Mouse (Mus musculus) midbrain, embryonic 14.5 days (tissue): Measurements from ENCODE around the gene Vps13d. TPM values are rescaled to one million over a fixed set of nuclear protein-coding genes. Genes with fewer than 3 reads are reported as not detected.

Source experiments
- ATAC-seq: fragments of 200-750 bp; cut with Nextera tagmentation; 2 replicates; pipeline ENCODE4 v1.8.0; 2017; ENCODE audit warnings: moderate number of reproducible peaks, moderate library complexity; ENCODE audit not compliant: low FRiP score, low TSS enrichment
- DNase-seq: peaks from one replicate; pipeline ENCODE4 v3.0.0-alpha.2; 2015
- H3K27ac ChIP-seq: fragments of 300-500 bp; sonication (generic); replicated peaks from 2 replicates; pipeline ENCODE4 v1.5.1; 2014; ENCODE audit warnings: mild to moderate bottlenecking, low read depth, low read length, moderate library complexity
- H3K27me3 ChIP-seq: fragments of 300-500 bp; sonication (generic); 2 replicates; pipeline ENCODE4 v1.6.1; 2014; ENCODE audit warnings: low read length, control low read depth, mixed read lengths; ENCODE audit not compliant: control insufficient read depth, insufficient read depth
- H3K36me3 ChIP-seq: fragments of 300-500 bp; sonication (generic); 2 replicates; pipeline ENCODE4 v1.6.1; 2014; ENCODE audit warnings: low read length, control low read depth; ENCODE audit not compliant: control insufficient read depth, insufficient read depth
- H3K4me1 ChIP-seq: fragments of 300-500 bp; sonication (generic); 2 replicates; pipeline ENCODE4 v1.6.1; 2014; ENCODE audit warnings: mild to moderate bottlenecking, antibody characterized with exemption, low read length, control low read depth; ENCODE audit not compliant: control insufficient read depth, insufficient read depth
- H3K4me2 ChIP-seq: fragments of 300-500 bp; sonication (generic); 2 replicates; pipeline ENCODE4 v1.6.1; 2014; ENCODE audit warnings: mild to moderate bottlenecking, low read length, moderate library complexity
- H3K4me3 ChIP-seq: fragments of 300-500 bp; sonication (generic); replicated peaks from 2 replicates; pipeline ENCODE4 v1.5.1; 2014; ENCODE audit warnings: low read depth, low read length
- H3K9ac ChIP-seq: fragments of 300-500 bp; sonication (generic); replicated peaks from 2 replicates; pipeline ENCODE4 v1.6.1; 2014; ENCODE audit warnings: mild to moderate bottlenecking, low read length, moderate library complexity
- H3K9me3 ChIP-seq: fragments of 300-500 bp; sonication (generic); 2 replicates; pipeline ENCODE4 v1.6.1; 2016; ENCODE audit warnings: low read length, control low read depth, mixed read lengths; ENCODE audit not compliant: control insufficient read depth
- WGBS: fragments of 180-500 bp; shearing (Covaris S2); extraction: QIAGEN DNeasy Blood & Tissue Kit; methylation state at CpG from one replicate; pipeline ENCODE4 v1.1.7; 2014; 5-methylcytosine and 5-hydroxymethylcytosine counted together
- polyA plus RNA-seq: library from polyadenylated mRNA; unstranded; fragments of >200 nt; fragmentation: Nextera tagmentation; extraction: Ambion mirVana; gene quantifications from 2 replicates; pipeline ENCODE4 v1.2.1, GENCODE M21; 2014

Gene Vps13d
- polyA plus RNA-seq, 1 experiment from 2014 or later, result 13.3 TPM

DNA sequence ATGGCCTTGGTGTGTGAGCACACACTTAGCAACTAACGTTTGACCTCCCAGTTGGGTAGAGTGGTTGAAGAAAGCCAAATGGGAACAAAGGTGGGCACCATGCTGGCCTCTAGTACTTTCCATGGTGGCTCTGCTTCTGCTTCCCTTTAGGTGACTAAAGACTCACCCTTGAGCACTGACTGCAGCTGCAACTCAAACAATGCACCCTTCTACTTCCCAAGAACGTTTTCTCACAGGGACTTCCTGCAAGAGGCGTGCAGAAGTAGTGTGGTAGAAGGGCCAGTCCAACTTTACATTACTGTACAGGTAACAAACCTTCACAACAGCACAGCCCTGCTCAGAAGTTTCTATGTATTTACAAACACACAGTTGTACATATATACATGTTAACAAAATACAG, 220.3 kb downstream of the Vps13d start:
- no peak overlapping the region for H3K4me3 ChIP-seq
- WGBS, result 84% methylated on average over 3 of the region's 3 CpGs
- DNase-seq, result no peak

DNA sequence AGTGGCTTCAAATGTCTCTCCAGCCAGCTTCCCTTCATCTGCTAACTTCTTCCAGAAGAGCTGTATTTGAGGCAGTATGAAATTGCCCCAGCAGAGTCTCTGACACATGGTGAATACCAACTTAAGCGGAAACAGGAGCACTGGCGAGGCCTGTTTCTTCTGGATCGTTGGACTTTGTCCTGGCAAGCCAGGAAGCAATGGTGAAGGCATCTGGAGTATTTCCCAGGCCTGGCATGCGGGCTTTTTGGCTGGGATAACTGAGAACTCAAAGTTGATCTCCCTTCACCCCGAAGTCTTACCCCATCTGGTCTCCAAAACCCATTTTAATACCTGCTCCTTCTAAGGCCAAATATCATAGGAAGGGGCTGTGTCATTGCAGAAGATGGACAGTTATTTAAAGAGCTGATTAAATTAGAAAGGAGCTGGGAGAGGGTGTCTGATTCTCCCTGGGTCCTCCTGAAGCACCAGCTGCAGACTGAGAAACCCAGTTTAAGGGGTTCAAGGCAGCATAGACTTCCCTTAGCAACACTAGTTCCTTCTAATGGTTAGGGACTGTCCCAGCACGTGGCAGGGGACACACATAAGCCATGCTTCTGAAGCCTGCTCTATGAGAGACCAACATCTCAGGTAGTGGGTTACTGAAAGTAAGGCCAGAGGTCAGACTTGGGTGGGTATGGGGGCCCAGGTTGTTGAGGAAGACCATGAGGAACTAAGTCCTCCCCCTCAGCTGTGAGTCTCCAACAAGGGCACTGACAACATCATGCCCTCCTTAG, 221.7 kb downstream of the Vps13d start:
- H3K27ac ChIP-seq, result no peak overlapping the region
- H3K4me2 ChIP-seq, result no peak overlapping the region
- no peaks in the 10 kb centered on the region for H3K4me1 ChIP-seq
- H3K4me3 ChIP-seq, result no peak overlapping the region
- H3K27me3 ChIP-seq, result no peaks in the 10 kb centered on the region
- DNase-seq, result no peak
- no peak overlapping the region for H3K9ac ChIP-seq
- H3K36me3 ChIP-seq, result peaks cover 8% of the 10 kb centered on the region; the same call in 1 of the 2 replicates
- WGBS, result 86% methylated on average over 6 of the region's 6 CpGs
- no peak for ATAC-seq
- H3K9me3 ChIP-seq, result no peaks in the 10 kb centered on the region

More for the DNA sequence above, 220.3 kb downstream of the Vps13d start:
- ATAC-seq, result no peak
- H3K9ac ChIP-seq, result no peak overlapping the region
- H3K4me1 ChIP-seq, result no peaks in the 10 kb centered on the region
- no peaks in the 10 kb centered on the region for H3K9me3 ChIP-seq
- H3K4me2 ChIP-seq, result no peak overlapping the region
- H3K27me3 ChIP-seq, result no peaks in the 10 kb centered on the region
- peaks cover 8% of the 10 kb centered on the region; the same call in 1 of the 2 replicates for H3K36me3 ChIP-seq
- no peak overlapping the region for H3K27ac ChIP-seq

DNA sequence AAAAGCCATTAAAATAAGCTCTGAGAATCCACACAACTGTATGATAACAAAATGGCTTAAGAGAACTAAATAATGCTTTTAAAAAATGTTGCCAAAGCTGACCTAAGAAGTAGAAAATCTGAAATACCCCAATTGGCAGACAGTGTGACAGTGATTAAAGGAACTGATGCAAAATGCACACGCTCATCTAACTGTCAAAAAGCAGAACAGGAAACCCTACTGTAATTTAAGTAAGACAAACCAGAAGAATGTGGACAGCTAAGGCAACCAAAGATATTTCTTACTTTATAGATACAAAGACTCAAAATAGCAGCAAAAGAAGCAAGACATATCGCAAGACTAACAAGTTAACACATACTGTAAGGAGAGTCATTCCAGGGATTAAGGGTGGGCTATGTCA, 223.8 kb downstream of the Vps13d start:
- no peak overlapping the region for H3K4me2 ChIP-seq
- 97% methylated on average over 2 of the region's 2 CpGs for WGBS
- H3K27ac ChIP-seq, result no peak overlapping the region
- peaks cover 3% of the 10 kb centered on the region; the same call in 1 of the 2 replicates for H3K36me3 ChIP-seq
- no peaks in the 10 kb centered on the region for H3K9me3 ChIP-seq
- no peak overlapping the region for H3K4me3 ChIP-seq
- no peaks in the 10 kb centered on the region for H3K4me1 ChIP-seq
- no peak for DNase-seq
- no peaks in the 10 kb centered on the region for H3K27me3 ChIP-seq
- H3K9ac ChIP-seq, result no peak overlapping the region
- ATAC-seq, result no peak

DNA sequence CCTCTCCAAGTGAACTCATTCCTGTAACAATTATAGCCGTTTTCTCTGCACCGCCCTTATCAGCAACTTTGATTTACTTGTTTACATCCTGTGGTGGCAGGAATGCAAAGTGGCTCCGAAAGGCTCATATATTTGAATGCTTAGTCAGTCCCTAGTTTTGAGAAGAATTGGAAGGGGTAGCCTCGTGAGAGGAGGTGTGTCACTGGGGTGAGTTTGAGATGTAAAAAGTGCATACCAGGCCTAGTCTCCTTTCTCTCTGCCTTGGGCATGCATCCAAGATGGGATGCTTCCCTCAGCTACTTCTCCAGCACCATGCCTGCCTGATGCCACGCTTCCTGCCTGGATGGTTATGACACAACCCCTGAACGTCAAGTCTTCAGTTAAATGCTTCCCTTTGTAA, 225.8 kb downstream of the Vps13d start:
- Histone ChIP-seq H3K9ac (no peak overlapping the region), H3K4me3 (no peak overlapping the region), H3K36me3 (no peaks in the 10 kb centered on the region), H3K4me1 (no peaks in the 10 kb centered on the region), H3K4me2 (no peak overlapping the region), H3K27ac (no peak overlapping the region), H3K9me3 (no peaks in the 10 kb centered on the region), H3K27me3 (no peaks in the 10 kb centered on the region)
- ATAC-seq, result no peak
- DNase-seq, result no peak
- 82% methylated on average over 6 of the region's 6 CpGs for WGBS

DNA sequence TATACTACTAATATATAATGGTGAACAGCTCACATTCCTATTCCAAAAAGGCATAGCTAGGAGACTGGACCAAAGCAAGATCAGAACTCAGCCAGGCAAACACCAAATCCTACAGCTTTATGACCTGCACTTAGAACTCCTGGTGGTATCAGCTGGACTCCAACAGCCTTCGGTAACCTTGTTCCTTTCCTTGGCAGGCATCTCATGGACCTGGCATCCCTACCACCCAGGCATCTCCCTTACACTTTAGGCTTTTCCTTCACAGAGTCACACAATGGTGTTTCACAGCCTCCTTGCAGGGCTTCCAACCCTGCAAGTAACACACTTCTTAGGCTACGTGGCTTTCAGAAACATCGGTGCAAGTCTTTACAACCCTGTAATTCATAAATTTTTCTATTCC, 226.4 kb downstream of the Vps13d start:
- ATAC-seq (no peak), DNase-seq (no peak)
- Histone ChIP-seq H3K9me3 (no peaks in the 10 kb centered on the region), H3K4me2 (no peak overlapping the region), H3K9ac (no peak overlapping the region), H3K27me3 (no peaks in the 10 kb centered on the region), H3K4me1 (no peaks in the 10 kb centered on the region), H3K27ac (no peak overlapping the region), H3K4me3 (no peak overlapping the region), H3K36me3 (no peaks in the 10 kb centered on the region)
- WGBS, result 99% methylated on average over 3 of the region's 3 CpGs

DNA sequence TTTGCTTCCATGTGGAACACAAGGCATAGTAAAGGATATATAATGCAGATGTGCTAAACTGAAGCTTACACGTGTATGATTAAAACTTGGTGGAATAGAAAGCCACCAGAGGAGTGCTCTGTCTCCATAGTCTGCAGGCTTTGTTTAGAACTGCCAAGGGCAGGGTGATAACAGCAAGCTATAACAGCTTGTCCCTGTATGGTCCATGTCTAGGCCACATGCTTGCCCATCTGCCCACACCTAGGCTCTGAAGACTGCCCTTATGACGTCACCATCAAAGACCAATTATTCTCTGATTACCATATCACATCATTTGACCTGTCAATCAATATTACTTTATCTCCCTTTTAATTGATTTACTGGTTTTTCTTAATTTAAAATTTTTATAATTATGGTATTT, 229.6 kb downstream of the Vps13d start:
- no peak overlapping the region for H3K9ac ChIP-seq
- no peak overlapping the region for H3K27ac ChIP-seq
- no peak for DNase-seq
- H3K27me3 ChIP-seq, result no peaks in the 10 kb centered on the region
- 84% methylated on average over 2 of the region's 2 CpGs for WGBS
- H3K36me3 ChIP-seq, result no peaks in the 10 kb centered on the region
- no peaks in the 10 kb centered on the region for H3K9me3 ChIP-seq
- no peak for ATAC-seq
- H3K4me1 ChIP-seq, result no peaks in the 10 kb centered on the region
- H3K4me3 ChIP-seq, result no peak overlapping the region
- no peak overlapping the region for H3K4me2 ChIP-seq

DNA sequence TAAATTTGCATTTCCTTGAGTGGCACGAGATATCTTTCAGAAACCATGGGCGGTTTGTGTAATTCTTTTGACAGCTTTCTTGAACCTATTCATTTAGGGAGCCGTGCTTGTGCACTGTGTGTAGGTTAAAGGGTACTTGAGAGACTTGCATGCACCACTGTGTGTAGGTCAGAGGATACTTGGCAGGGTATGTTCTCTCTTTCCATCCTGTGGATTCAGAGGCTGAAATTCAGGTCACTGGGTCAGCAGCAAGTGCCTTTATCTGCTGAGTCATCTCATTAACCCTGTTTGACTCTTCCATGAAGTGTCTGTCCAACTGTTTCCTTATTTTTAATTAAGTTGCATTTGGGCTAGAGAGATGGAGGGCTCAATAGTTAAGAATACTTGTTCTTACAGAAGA, 233.1 kb downstream of the Vps13d start:
- ATAC-seq (no peak), DNase-seq (no peak)
- Histone ChIP-seq H3K4me3 (no peak overlapping the region), H3K4me2 (no peak overlapping the region), H3K27ac (no peak overlapping the region), H3K36me3 (no peaks in the 10 kb centered on the region), H3K4me1 (no peaks in the 10 kb centered on the region), H3K9me3 (no peaks in the 10 kb centered on the region), H3K27me3 (no peaks in the 10 kb centered on the region), H3K9ac (no peak overlapping the region)
- 70% methylated on average over 3 of the region's 3 CpGs for WGBS

DNA sequence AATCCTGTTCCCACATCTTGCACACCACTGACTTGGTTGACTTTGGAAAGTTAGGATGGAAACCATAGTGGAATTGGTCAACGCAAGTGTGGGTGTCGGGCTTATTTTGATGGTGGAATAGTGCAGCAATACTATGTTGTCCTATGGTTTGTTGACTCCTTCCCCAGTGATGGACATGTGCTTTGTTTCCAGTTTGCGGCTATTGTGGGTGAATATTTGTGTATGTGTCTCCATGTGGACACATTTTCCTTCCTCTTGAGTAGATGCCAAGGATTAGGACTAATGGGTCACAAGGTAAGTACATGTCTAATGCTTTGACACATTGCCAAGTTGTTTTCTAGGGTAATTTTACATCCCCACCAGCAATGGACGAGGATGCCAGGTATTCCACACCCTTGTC, 233.6 kb downstream of the Vps13d start:
- Histone ChIP-seq H3K9ac (no peak overlapping the region), H3K27me3 (no peaks in the 10 kb centered on the region), H3K4me1 (no peaks in the 10 kb centered on the region), H3K9me3 (no peaks in the 10 kb centered on the region), H3K27ac (no peak overlapping the region), H3K4me3 (no peak overlapping the region), H3K4me2 (no peak overlapping the region), H3K36me3 (no peaks in the 10 kb centered on the region)
- no peak for ATAC-seq
- DNase-seq, result no peak
- WGBS, result 77% methylated on average over 4 of the region's 4 CpGs

DNA sequence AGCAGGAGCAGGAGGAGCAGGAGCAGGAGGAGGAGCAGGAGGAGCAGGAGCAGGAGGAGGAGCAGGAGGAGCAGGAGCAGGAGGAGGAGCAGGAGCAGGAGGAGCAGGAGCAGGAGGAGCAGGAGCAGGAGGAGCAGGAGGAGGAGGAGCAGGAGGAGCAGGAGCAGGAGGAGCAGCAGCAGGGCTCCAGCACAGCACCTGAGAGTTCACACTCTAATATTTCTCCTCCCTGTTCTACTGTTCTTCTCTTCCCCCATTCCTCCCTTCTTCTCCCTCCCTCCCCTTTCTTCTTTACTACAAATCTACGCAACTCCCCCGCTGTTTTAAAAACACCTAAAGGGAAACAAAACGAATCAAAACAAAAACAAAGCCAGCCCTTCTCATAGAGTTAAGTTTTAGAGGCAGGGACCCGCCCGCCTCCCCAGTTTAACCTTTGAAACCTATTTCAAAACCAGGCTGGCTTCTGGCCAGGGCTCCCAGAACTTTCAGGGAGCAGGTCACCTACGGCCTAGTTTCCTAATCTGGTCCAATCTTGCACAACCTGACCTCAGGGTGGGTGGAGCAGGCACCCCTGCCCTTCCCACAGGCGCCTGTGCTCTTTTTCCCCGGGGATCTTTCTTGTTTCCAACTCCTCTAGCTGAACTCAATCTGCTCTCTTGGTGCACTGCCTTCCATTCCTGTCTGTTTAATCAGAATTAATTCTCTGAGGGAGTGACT, 234.5 kb downstream of the Vps13d start:
- DNase-seq, result no peak
- Histone ChIP-seq H3K27ac (no peak overlapping the region), H3K9ac (no peak overlapping the region), H3K9me3 (no peaks in the 10 kb centered on the region), H3K4me3 (no peak overlapping the region), H3K27me3 (no peaks in the 10 kb centered on the region), H3K4me2 (no peak overlapping the region), H3K36me3 (no peaks in the 10 kb centered on the region), H3K4me1 (no peaks in the 10 kb centered on the region)
- 67% methylated on average over 8 of the region's 8 CpGs for WGBS
- ATAC-seq, result no peak
